Mouse (Mus musculus) MEL (cell line): Measurements from ENCODE around the gene BC035947. TPM values are rescaled to one million over a fixed set of nuclear protein-coding genes. Genes with fewer than 3 reads are reported as not detected.

Experiments used
- DNase-seq: peaks from one replicate; pipeline ENCODE4 v3.0.0; 2011; ENCODE audit warnings: low read depth, low spot score
- H3K27ac ChIP-seq: 2 replicates; pipeline ENCODE4 v1.5.1; 2012; ENCODE audit warnings: low read depth, mild to moderate bottlenecking, control low read depth, low read length, moderate library complexity; ENCODE audit not compliant: control insufficient read depth
- H3K27me3 ChIP-seq, 2 experiments: fragments of 150-350 bp in 1 of 2; sonication (generic) in 1 of 2; 2 replicates each; pipeline ENCODE4 v1.6.1; 2012; ENCODE audit warnings: low read length in 2 of 2, mild to moderate bottlenecking in 2 of 2, improper control_type of control experiment in 1 of 2, moderate library complexity in 1 of 2; ENCODE audit not compliant: insufficient read depth in 2 of 2, control insufficient read depth in 1 of 2
- H3K36me3 ChIP-seq, 2 experiments: 2 replicates each; pipeline ENCODE4 v1.6.1; 2012 to 2014; ENCODE audit warnings: low read length in 2 of 2, improper control_type of control experiment in 1 of 2, inconsistent platforms in 1 of 2, mild to moderate bottlenecking in 1 of 2; ENCODE audit not compliant: insufficient read depth in 2 of 2, control insufficient read depth in 1 of 2
- H3K4me1 ChIP-seq, 2 experiments: fragments of 150-350 bp in 1 of 2; sonication (generic) in 1 of 2; 2 replicates each; pipeline ENCODE4 v1.6.1; 2012; ENCODE audit warnings: low read length in 2 of 2, improper control_type of control experiment in 1 of 2, mild to moderate bottlenecking in 1 of 2; ENCODE audit not compliant: insufficient read depth in 2 of 2, control insufficient read depth in 1 of 2
- H3K4me3 ChIP-seq, 2 experiments: fragments of 150-350 bp in 1 of 2; sonication (generic) in 1 of 2; 2 replicates each; pipeline ENCODE4 v1.5.1; 2012; ENCODE audit warnings: low read depth in 2 of 2, low read length in 2 of 2, mild to moderate bottlenecking in 2 of 2, moderate library complexity in 2 of 2, control low read depth in 1 of 2, improper control_type of control experiment in 1 of 2; ENCODE audit not compliant: control insufficient read depth in 1 of 2, insufficient read depth in 1 of 2
- H3K79me2 ChIP-seq: 2 replicates; pipeline ENCODE4 v1.6.1; 2012; ENCODE audit warnings: mild to moderate bottlenecking, low read length, moderate library complexity; ENCODE audit not compliant: control insufficient read depth, poor library complexity, insufficient read depth
- H3K9ac ChIP-seq: 2 replicates; pipeline ENCODE4 v1.6.1; 2012; ENCODE audit warnings: low read depth, mild to moderate bottlenecking, control low read depth, low read length, moderate library complexity; ENCODE audit not compliant: control insufficient read depth, poor library complexity, severe bottlenecking
- H3K9me3 ChIP-seq: fragments of 150-350 bp; sonication (generic); replicated peaks from 2 replicates; pipeline ENCODE4 v1.6.1; 2012; ENCODE audit warnings: mild to moderate bottlenecking, low read length, improper control_type of control experiment, moderate library complexity; ENCODE audit not compliant: insufficient read depth
- BHLHE40 ChIP-seq: IDR thresholded peaks from 2 replicates; pipeline ENCODE4 v1.6.1; 2012; ENCODE audit warnings: low read depth, mild to moderate bottlenecking, inconsistent platforms, low read length, improper control_type of control experiment, borderline replicate concordance
- CTCF ChIP-seq, 3 experiments: IDR thresholded peaks in 2 of 3; conservative IDR thresholded peaks in 1 of 3; 2 replicates each; pipeline ENCODE4 v1.5.1; 2011 to 2012; ENCODE audit warnings: low read length in 3 of 3, low read depth in 2 of 3, mild to moderate bottlenecking in 2 of 3, improper control_type of control experiment in 1 of 3, inconsistent platforms in 1 of 3, mixed read lengths in 1 of 3, moderate library complexity in 1 of 3; ENCODE audit not compliant: control insufficient read depth in 1 of 3, insufficient read depth in 1 of 3, poor library complexity in 1 of 3, severe bottlenecking in 1 of 3
- ELF1 ChIP-seq: IDR thresholded peaks from 2 replicates; pipeline ENCODE4 v1.6.1; 2014; ENCODE audit warnings: low read depth, mild to moderate bottlenecking, inconsistent platforms, low read length, improper control_type of control experiment, moderate library complexity
- EP300 ChIP-seq, 2 experiments: IDR thresholded peaks; 2 replicates each; pipeline ENCODE4 v1.6.1; 2011; ENCODE audit warnings: improper control_type of control experiment in 2 of 2, low read length in 2 of 2, low read depth in 1 of 2, mild to moderate bottlenecking in 1 of 2
- ETS1 ChIP-seq: IDR thresholded peaks from 2 replicates; pipeline ENCODE4 v1.6.1; 2012; ENCODE audit warnings: low read depth, mild to moderate bottlenecking, inconsistent platforms, low read length, improper control_type of control experiment, moderate library complexity
- GABPA ChIP-seq: IDR thresholded peaks from 2 replicates; pipeline ENCODE4 v1.6.1; 2012; ENCODE audit warnings: low read depth, mild to moderate bottlenecking, inconsistent platforms, low read length, improper control_type of control experiment, moderate library complexity
- GATA1 ChIP-seq: IDR thresholded peaks from 2 replicates; pipeline ENCODE4 v1.6.1; 2011; ENCODE audit warnings: low read depth, low read length, improper control_type of control experiment
- MYB ChIP-seq: IDR thresholded peaks from 2 replicates; pipeline ENCODE4 v1.6.1; 2011; ENCODE audit warnings: mild to moderate bottlenecking, low read depth, low read length, improper control_type of control experiment
- MYC ChIP-seq: IDR thresholded peaks from 2 replicates; pipeline ENCODE4 v1.6.1; 2011; ENCODE audit warnings: low read depth, mild to moderate bottlenecking, low read length, improper control_type of control experiment, moderate library complexity
- NRF1 ChIP-seq: IDR thresholded peaks from 2 replicates; pipeline ENCODE4 v1.6.1; 2014; ENCODE audit warnings: low read depth, mild to moderate bottlenecking, inconsistent platforms, low read length, improper control_type of control experiment, moderate library complexity; ENCODE audit not compliant: poor library complexity, insufficient read depth, severe bottlenecking
- RAD21 ChIP-seq: IDR thresholded peaks from 2 replicates; pipeline ENCODE4 v1.6.1; 2011; ENCODE audit warnings: mild to moderate bottlenecking, low read depth, low read length, improper control_type of control experiment
- SMC3 ChIP-seq: IDR thresholded peaks from 2 replicates; pipeline ENCODE4 v1.6.1; 2011; ENCODE audit warnings: low read depth, low read length, improper control_type of control experiment
- TCF12 ChIP-seq: IDR thresholded peaks from 2 replicates; pipeline ENCODE4 v1.6.1; 2014; ENCODE audit warnings: low read depth, mild to moderate bottlenecking, inconsistent platforms, low read length, improper control_type of control experiment, moderate library complexity
- UBTF ChIP-seq: IDR thresholded peaks from 2 replicates; pipeline ENCODE4 v1.6.1; 2012; ENCODE audit warnings: low read depth, mild to moderate bottlenecking, inconsistent platforms, low read length, improper control_type of control experiment, moderate library complexity, borderline replicate concordance; ENCODE audit not compliant: insufficient read depth
- USF1 ChIP-seq: IDR thresholded peaks from 2 replicates; pipeline ENCODE4 v1.6.1; 2014; ENCODE audit warnings: low read depth, mild to moderate bottlenecking, inconsistent platforms, low read length, improper control_type of control experiment, moderate library complexity
- ZKSCAN1 ChIP-seq: IDR thresholded peaks from 2 replicates; pipeline ENCODE4 v1.6.1; 2012; ENCODE audit warnings: low read depth, mild to moderate bottlenecking, inconsistent platforms, low read length, improper control_type of control experiment, moderate library complexity
- polyA plus RNA-seq, 2 experiments: library from polyadenylated mRNA; stranded (reverse) in 1 of 2; unstranded in 1 of 2; fragments of >175 nt in 1 of 2; fragments of >200 nt in 1 of 2; gene quantifications; 2 replicates each; pipeline versions ENCODE4 v1.2.1 to v1.2.4; 2012; ENCODE audit warnings: low replicate concordance in 2 of 2, low read depth in 1 of 2; ENCODE audit not compliant: insufficient read length in 2 of 2, insufficient read depth in 1 of 2, missing spikeins in 1 of 2
- total RNA-seq: library from RNA; depleted of rRNA; stranded (reverse); fragments of 300-350 nt; gene quantifications from 2 replicates; pipeline ENCODE4 v1.2.3, GENCODE M21; 2012

BC035947 gene
- total and polyA plus RNA-seq, 3 experiments: not detected

GRCm38 (mm10) chr1:78528356-78528755, 16.4 kb upstream of the BC035947 start:
- no peaks in the 10 kb centered on the region for H3K27me3 ChIP-seq
- H3K4me1 ChIP-seq: no peaks in the 10 kb centered on the region
- no peak overlapping the region for H3K27ac ChIP-seq
- no peak overlapping the region for H3K9ac ChIP-seq
- DNase-seq: no peak
- no peaks in the 10 kb centered on the region for H3K9me3 ChIP-seq
- H3K36me3 ChIP-seq: no peaks in the 10 kb centered on the region
- no peaks in the 10 kb centered on the region for H3K79me2 ChIP-seq
- H3K4me3 ChIP-seq: no peak overlapping the region
- TF ChIP-seq ETS1: no peak
- no peak for TF ChIP-seq CTCF (IDR thresholded peaks at IDR 0.05 in 2 of 3, conservative IDR thresholded peaks at IDR 0.05 in 1 of 3; ENCODE audit: control insufficient read depth in 1 of 3, insufficient read depth in 1 of 3, low read depth in 2 of 3, low read length in 3 of 3, poor library complexity in 1 of 3, severe bottlenecking in 1 of 3)
- TF ChIP-seq MYB: no peak
- TF ChIP-seq UBTF: no peak
- no peak for TF ChIP-seq NRF1
- TF ChIP-seq GABPA: no peak
- no peak for TF ChIP-seq ELF1

DNA sequence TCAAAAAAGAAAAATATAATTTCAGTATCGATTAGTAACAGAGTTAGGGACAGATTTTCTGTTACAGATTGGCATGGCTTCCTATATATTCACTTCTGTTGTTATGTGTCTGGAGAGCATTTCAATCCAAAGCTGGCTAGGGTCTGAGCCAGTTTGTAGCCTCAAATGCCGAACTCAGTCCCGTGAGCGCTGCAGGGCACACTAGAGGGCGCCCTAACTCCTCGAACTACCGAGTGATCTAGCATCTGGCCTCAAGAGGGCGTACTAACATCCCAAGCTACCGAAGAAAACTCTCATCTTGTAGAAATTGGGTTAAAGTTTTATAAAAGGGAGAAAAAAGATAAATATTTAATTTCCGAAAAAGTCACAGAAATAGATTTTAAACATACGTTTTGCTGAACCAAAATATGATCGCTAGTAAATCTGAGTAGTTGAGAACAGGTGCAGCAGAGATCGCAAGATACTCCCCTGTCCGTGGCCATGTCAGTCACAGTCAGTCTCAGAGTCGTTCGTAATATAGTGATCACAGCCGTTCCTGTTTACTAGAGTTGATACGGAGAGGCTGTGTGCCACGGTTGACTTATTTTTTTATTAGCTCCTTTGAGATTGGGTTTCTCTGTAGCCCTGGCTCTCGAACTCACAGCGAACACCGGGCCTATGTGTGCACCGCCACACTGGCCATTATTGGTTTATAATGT, 13.4 kb upstream of the BC035947 start:
- Histone ChIP-seq H3K27ac (no peak overlapping the region), H3K9ac (no peak overlapping the region), H3K79me2 (no peaks in the 10 kb centered on the region), H3K36me3 (no peaks in the 10 kb centered on the region), H3K27me3 (no peaks in the 10 kb centered on the region), H3K4me3 (no peak overlapping the region), H3K9me3 (no peaks in the 10 kb centered on the region), H3K4me1 (no peaks in the 10 kb centered on the region)
- TF ChIP-seq TCF12 (no peak), CTCF (IDR thresholded peaks at IDR 0.05 in 2 of 3, conservative IDR thresholded peaks at IDR 0.05 in 1 of 3; ENCODE audit: control insufficient read depth in 1 of 3, insufficient read depth in 1 of 3, low read depth in 2 of 3, low read length in 3 of 3, poor library complexity in 1 of 3, severe bottlenecking in 1 of 3) (peak in 2 of 3 experiments; percentile 58 to 86; a peak in 5 of 6 replicates), SMC3 (peak; percentile 46), ZKSCAN1 (no peak), BHLHE40 (no peak), RAD21 (peak; percentile 41)
- peak; percentile 52 for DNase-seq

GRCm38 (mm10) chr1:78518907-78519306, 6.9 kb upstream of the BC035947 start:
- DNase-seq: no peak
- Histone ChIP-seq H3K9me3 (no peaks in the 10 kb centered on the region), H3K27me3 (no peaks in the 10 kb centered on the region), H3K36me3 (no peaks in the 10 kb centered on the region), H3K27ac (no peak overlapping the region), H3K4me3 (no peak overlapping the region), H3K9ac (no peak overlapping the region), H3K4me1 (no peaks in the 10 kb centered on the region), H3K79me2 (no peaks in the 10 kb centered on the region)
- no peak for TF ChIP-seq EP300 (IDR thresholded peaks at IDR 0.05; ENCODE audit: low read depth in 1 of 2, low read length in 2 of 2)
- no peak for TF ChIP-seq MYC
- no peak for TF ChIP-seq GATA1
- no peak for TF ChIP-seq USF1
